Mouse (Mus musculus) liver, postnatal 0 days (tissue): ENCODE measurements at regions not wholly inside any gene's neighbourhood (a gene's known extent, or its start where the extent isn't known, plus 50 kb on each side); places are given as distances from the start of the nearest gene placed in this dataset.

Experiments
- ATAC-seq: fragments of 200-750 bp; cut with Nextera tagmentation; 2 replicates; pipeline ENCODE4 v1.8.0; 2017; ENCODE audit warnings: mild to moderate bottlenecking, moderate library complexity
- DNase-seq: peaks from one replicate; pipeline ENCODE4 v3.0.0-alpha.2; 2016
- H3K27ac ChIP-seq: fragments of 300-500 bp; sonication (generic); 2 replicates; pipeline ENCODE4 v1.5.1; 2014; ENCODE audit warnings: antibody characterized with exemption, moderate library complexity, mild to moderate bottlenecking, low read depth
- H3K27me3 ChIP-seq: fragments of 300-500 bp; sonication (generic); 2 replicates; pipeline ENCODE4 v1.6.1; 2014; ENCODE audit warnings: low read length, control low read depth, mixed read lengths; ENCODE audit not compliant: insufficient read depth
- H3K36me3 ChIP-seq: fragments of 300-500 bp; sonication (generic); replicated peaks from 2 replicates; pipeline ENCODE4 v1.6.1; 2014; ENCODE audit warnings: mild to moderate bottlenecking, control low read depth, low read length, moderate library complexity, mixed read lengths; ENCODE audit not compliant: insufficient read depth
- H3K4me1 ChIP-seq: fragments of 300-500 bp; sonication (generic); 2 replicates; pipeline ENCODE4 v1.6.1; 2014; ENCODE audit warnings: antibody characterized with exemption, mild to moderate bottlenecking, control low read depth; ENCODE audit not compliant: insufficient read depth
- H3K4me2 ChIP-seq: fragments of 300-500 bp; sonication (generic); 2 replicates; pipeline ENCODE4 v1.6.1; 2014; ENCODE audit warnings: low read depth, mild to moderate bottlenecking, low read length, moderate library complexity, mixed read lengths
- H3K4me3 ChIP-seq: fragments of 300-500 bp; sonication (generic); 2 replicates; pipeline ENCODE4 v1.5.1; 2014; ENCODE audit warnings: low read depth, low read length
- H3K9ac ChIP-seq: fragments of 300-500 bp; sonication (generic); replicated peaks from 2 replicates; pipeline ENCODE4 v1.6.1; 2014; ENCODE audit warnings: mild to moderate bottlenecking, moderate library complexity
- H3K9me3 ChIP-seq: fragments of 300-500 bp; sonication (generic); 2 replicates; pipeline ENCODE4 v1.6.1; 2016; ENCODE audit warnings: mild to moderate bottlenecking, control low read depth, low read length, mixed read lengths
- CTCF ChIP-seq: sonication (generic); IDR thresholded peaks from 2 replicates; pipeline ENCODE4 v1.5.1; 2016; ENCODE audit warnings: antibody characterized with exemption, low read depth
- EP300 ChIP-seq: IDR thresholded peaks from 2 replicates; pipeline ENCODE4 v1.6.1; 2016; ENCODE audit warnings: antibody characterized with exemption, low read depth, mild to moderate bottlenecking
- WGBS: fragments of 180-500 bp; shearing (Covaris S2); extraction: QIAGEN DNeasy Blood & Tissue Kit; methylation state at CpG from one replicate; pipeline ENCODE4 v1.1.7; 2014; ENCODE audit not compliant: insufficient replicate concordance; 5-methylcytosine and 5-hydroxymethylcytosine counted together

- TF ChIP-seq CTCF = no peak
- no peak for TF ChIP-seq EP300
- Histone ChIP-seq H3K4me1 (no peaks in the 10 kb centered on the region), H3K36me3 (no peaks in the 10 kb centered on the region), H3K4me3 (no peak overlapping the region), H3K9ac (no peak overlapping the region), H3K4me2 (no peak overlapping the region), H3K27ac (no peak overlapping the region), H3K9me3 (no peaks in the 10 kb centered on the region), H3K27me3 (no peaks in the 10 kb centered on the region)
- ATAC-seq (no peak), DNase-seq (no peak)
- 80% methylated on average over 12 of the region's 12 CpGs for WGBS
These were observed 134.7 kb downstream of the Gm11146 start for GRCm38 (mm10) chr16:77467216-77467615.

- DNase-seq (no peak), ATAC-seq (no peak)
- H3K9me3 ChIP-seq = no peaks in the 10 kb centered on the region
- no peak overlapping the region for H3K4me2 ChIP-seq
- no peaks in the 10 kb centered on the region for H3K36me3 ChIP-seq
- H3K4me1 ChIP-seq = no peaks in the 10 kb centered on the region
- H3K27ac ChIP-seq = no peak overlapping the region
- WGBS = 81% methylated on average over 6 of the region's 6 CpGs
- no peak overlapping the region for H3K4me3 ChIP-seq
- H3K9ac ChIP-seq = no peak overlapping the region
- no peaks in the 10 kb centered on the region for H3K27me3 ChIP-seq
- no peak for TF ChIP-seq EP300
- no peak for TF ChIP-seq CTCF
These were observed 137.3 kb downstream of the Gm11146 start for GRCm38 (mm10) chr16:77464623-77465022.

- whole genome bisulfite sequencing = 81% methylated on average over 3 of the region's 3 CpGs
- no peaks in the 10 kb centered on the region for H3K27me3 ChIP-seq
These were observed 140.0 kb downstream of the Gm11146 start for GRCm38 (mm10) chr16:77461922-77462321.

GRCm38 (mm10) chr16:77461459-77461858 is 140.4 kb downstream of the Gm11146 start:
- no peak overlapping the region for H3K27ac ChIP-seq
- no peak for DNase-seq

More at GRCm38 (mm10) chr16:77461922-77462321, 140.0 kb downstream of the Gm11146 start:
- no peak overlapping the region for H3K27ac ChIP-seq
- H3K4me3 ChIP-seq = no peak overlapping the region
- DNase-seq (no peak), ATAC-seq (no peak)
- no peak for TF ChIP-seq EP300
- no peak for TF ChIP-seq CTCF
- no peaks in the 10 kb centered on the region for H3K9me3 ChIP-seq
- H3K4me2 ChIP-seq = no peak overlapping the region
- H3K4me1 ChIP-seq = no peaks in the 10 kb centered on the region
- H3K36me3 ChIP-seq = no peaks in the 10 kb centered on the region
- H3K9ac ChIP-seq = no peak overlapping the region

GRCm38 (mm10) chr16:77459651-77460050 is 142.2 kb downstream of the Gm11146 start:
- ATAC-seq (no peak), DNase-seq (no peak)
- H3K4me3 ChIP-seq = no peak overlapping the region
- no peaks in the 10 kb centered on the region for H3K9me3 ChIP-seq
- no peak overlapping the region for H3K27ac ChIP-seq
- H3K27me3 ChIP-seq = no peaks in the 10 kb centered on the region
- no peak overlapping the region for H3K4me2 ChIP-seq
- 68% methylated on average over 2 of the region's 2 CpGs for WGBS
- H3K4me1 ChIP-seq = no peaks in the 10 kb centered on the region
- no peak overlapping the region for H3K9ac ChIP-seq
- TF ChIP-seq CTCF (no peak), EP300 (no peak)
- H3K36me3 ChIP-seq = no peaks in the 10 kb centered on the region

More at GRCm38 (mm10) chr16:77461459-77461858, 140.4 kb downstream of the Gm11146 start:
- 85% methylated on average over 1 of the region's 1 CpGs for WGBS
- no peak overlapping the region for H3K4me2 ChIP-seq
- no peak overlapping the region for H3K9ac ChIP-seq
- no peaks in the 10 kb centered on the region for H3K4me1 ChIP-seq
- ATAC-seq = no peak
- H3K27me3 ChIP-seq = no peaks in the 10 kb centered on the region
- no peaks in the 10 kb centered on the region for H3K9me3 ChIP-seq
- H3K36me3 ChIP-seq = no peaks in the 10 kb centered on the region
- TF ChIP-seq EP300 (no peak), CTCF (no peak)
- H3K4me3 ChIP-seq = no peak overlapping the region

GRCm38 (mm10) chr16:77444647-77445046 is 157.2 kb downstream of the Gm11146 start:
- Histone ChIP-seq H3K4me1 (no peaks in the 10 kb centered on the region), H3K36me3 (no peaks in the 10 kb centered on the region), H3K9me3 (no peaks in the 10 kb centered on the region), H3K27ac (no peak overlapping the region), H3K9ac (no peak overlapping the region), H3K4me3 (no peak overlapping the region), H3K27me3 (no peaks in the 10 kb centered on the region), H3K4me2 (no peak overlapping the region)
- 84% methylated on average over 6 of the region's 6 CpGs for WGBS
- DNase-seq (no peak), ATAC-seq (no peak)
- TF ChIP-seq EP300 = no peak
- TF ChIP-seq CTCF = no peak

GRCm38 (mm10) chr16:77444006-77444405 is 157.9 kb downstream of the Gm11146 start:
- 28% methylated on average over 4 of the region's 4 CpGs for WGBS
- Histone ChIP-seq H3K4me1 (no peaks in the 10 kb centered on the region), H3K9me3 (no peaks in the 10 kb centered on the region), H3K27me3 (no peaks in the 10 kb centered on the region), H3K36me3 (no peaks in the 10 kb centered on the region), H3K4me3 (no peak overlapping the region), H3K9ac (no peak overlapping the region), H3K27ac (no peak overlapping the region), H3K4me2 (no peak overlapping the region)
- TF ChIP-seq CTCF (peak; percentile 70), EP300 (no peak)
- ATAC-seq = peak; percentile 66
- DNase-seq = no peak
